Mouse (Mus musculus): ENCODE results near the gene Met. TPM values are rescaled to one million over a fixed set of nuclear protein-coding genes. Genes with fewer than 3 reads are reported as not detected.

Met gene
- polyA plus RNA-seq, 1 experiment from 2014 or later: 3.4 TPM

DNA sequence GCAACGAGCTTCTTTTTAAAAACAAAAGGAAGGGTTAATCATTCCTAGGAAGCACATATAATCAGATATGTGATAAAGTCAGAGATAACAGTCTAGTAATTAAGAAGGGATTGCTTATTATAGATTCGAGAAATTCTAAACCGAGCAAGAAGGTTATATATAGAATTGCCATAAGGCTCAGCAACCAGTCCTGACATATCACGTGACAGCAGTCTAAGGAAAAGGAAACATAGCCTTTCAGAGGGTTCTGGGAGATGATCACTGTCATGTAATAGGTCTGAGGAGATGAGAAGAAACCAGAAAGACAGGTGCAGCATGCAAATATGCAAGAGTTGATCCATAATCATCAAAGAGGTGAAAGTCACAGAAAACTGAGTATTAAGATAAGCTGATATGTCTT lies 59.3 kb downstream of the Met start:
- ATAC-seq: no peak
- Histone ChIP-seq H3K4me1 (replicated peaks; ENCODE audit: control insufficient read depth, insufficient read depth, low read length) (0 out of 2 replicates have a peak, but pooled peaks cover 4% of the 10 kb centered on the region), H3K36me3 (ENCODE audit: control insufficient read depth, insufficient read depth) (no peaks in the 10 kb centered on the region), H3K27ac (ENCODE audit: low read length) (no peak overlapping the region), H3K4me3 (replicated peaks; ENCODE audit: low read length) (no peak overlapping the region), H3K9ac (replicated peaks; ENCODE audit: low read depth, low read length) (no peak overlapping the region), H3K9me3 (ENCODE audit: control insufficient read depth, low read length) (no peaks in the 10 kb centered on the region), H3K27me3 (replicated peaks; ENCODE audit: control insufficient read depth, insufficient read depth, low read length) (no peaks in the 10 kb centered on the region), H3K4me2 (ENCODE audit: low read length) (no peak overlapping the region)
- 71% methylated on average over 4 of the region's 4 CpGs for WGBS

DNA sequence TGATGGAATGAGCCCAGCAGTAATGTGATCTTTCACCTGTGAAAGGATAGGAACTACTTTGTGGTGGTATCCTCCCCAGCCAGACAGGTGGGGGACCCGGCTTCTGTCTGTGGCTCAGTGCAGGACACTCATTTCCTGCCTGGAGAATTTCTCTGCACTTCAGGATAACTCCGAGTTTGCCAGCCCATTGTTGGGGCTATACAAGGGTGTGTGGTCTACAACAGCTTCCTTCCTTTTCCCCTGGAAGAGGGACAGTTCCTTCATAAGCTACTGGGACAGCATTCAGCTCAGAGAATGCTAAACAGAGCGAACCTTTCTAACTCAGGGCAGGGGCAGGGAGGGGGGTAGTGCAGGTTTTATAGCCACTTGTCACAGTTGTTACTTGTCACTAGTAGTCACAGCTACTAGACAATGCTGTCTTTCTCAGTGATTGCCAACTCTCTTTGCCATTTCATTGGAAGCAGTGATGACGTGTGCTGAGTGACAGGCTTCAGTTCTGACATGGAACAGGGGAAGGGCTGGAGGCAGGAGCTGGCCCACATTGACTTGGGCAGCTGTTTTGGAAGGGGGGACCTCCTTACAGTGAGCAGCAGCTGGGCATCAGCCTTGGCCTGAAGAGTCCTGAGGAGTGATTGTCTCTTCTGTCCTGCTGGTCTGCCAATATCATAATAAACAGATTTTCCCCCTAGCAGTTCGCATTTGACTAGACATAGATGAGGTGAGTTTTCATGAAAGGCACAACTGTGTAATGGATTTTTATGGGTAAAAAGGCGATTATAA lies 66.1 kb downstream of the Met start:
- 74% methylated on average over 6 of the region's 6 CpGs for WGBS
- no peaks in the 10 kb centered on the region for H3K27me3 ChIP-seq (replicated peaks; ENCODE audit: control insufficient read depth, insufficient read depth, low read length)
- no peak for ATAC-seq

DNA sequence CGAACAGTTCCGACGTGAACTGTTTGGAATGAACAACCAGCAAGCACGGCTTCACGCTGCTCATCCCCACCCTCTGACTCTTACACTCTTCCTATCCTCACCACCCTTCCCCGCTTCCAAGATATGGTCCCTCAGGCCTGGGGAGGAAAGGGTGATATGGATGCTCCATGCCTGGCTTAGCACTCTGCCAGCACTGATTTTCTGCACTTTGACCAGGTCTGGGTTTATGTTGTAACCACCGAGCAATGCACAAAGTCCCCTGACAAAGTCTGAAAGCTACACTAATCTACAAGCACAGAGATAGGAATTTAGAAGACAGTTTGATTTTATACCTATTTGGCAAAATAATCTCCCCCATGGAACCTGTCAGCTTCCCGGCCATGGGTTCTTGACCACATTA lies 78.0 kb downstream of the Met start:
- WGBS: 96% methylated on average over 8 of the region's 8 CpGs
- Histone ChIP-seq H3K4me1 (replicated peaks; ENCODE audit: control insufficient read depth, insufficient read depth, low read length) (no peaks in the 10 kb centered on the region; the same call in 1 of the 2 replicates), H3K9ac (replicated peaks; ENCODE audit: low read depth, low read length) (no peak overlapping the region), H3K36me3 (ENCODE audit: control insufficient read depth, insufficient read depth) (no peaks in the 10 kb centered on the region), H3K27ac (ENCODE audit: low read length) (no peak overlapping the region), H3K9me3 (ENCODE audit: control insufficient read depth, low read length) (no peaks in the 10 kb centered on the region), H3K4me3 (replicated peaks; ENCODE audit: low read length) (no peak overlapping the region), H3K4me2 (ENCODE audit: low read length) (no peak overlapping the region), H3K27me3 (replicated peaks; ENCODE audit: control insufficient read depth, insufficient read depth, low read length) (no peaks in the 10 kb centered on the region)
- ATAC-seq: no peak

More for the DNA sequence above, 66.1 kb downstream of the Met start:
- H3K27ac ChIP-seq (ENCODE audit: low read length): no peak overlapping the region
- H3K9ac ChIP-seq (replicated peaks; ENCODE audit: low read depth, low read length): no peak overlapping the region
- no peak overlapping the region for H3K4me2 ChIP-seq (ENCODE audit: low read length)
- H3K4me3 ChIP-seq (replicated peaks; ENCODE audit: low read length): no peak overlapping the region
- H3K36me3 ChIP-seq (ENCODE audit: control insufficient read depth, insufficient read depth): no peaks in the 10 kb centered on the region
- H3K9me3 ChIP-seq (ENCODE audit: control insufficient read depth, low read length): no peaks in the 10 kb centered on the region
- H3K4me1 ChIP-seq (replicated peaks; ENCODE audit: control insufficient read depth, insufficient read depth, low read length): no peaks in the 10 kb centered on the region

DNA sequence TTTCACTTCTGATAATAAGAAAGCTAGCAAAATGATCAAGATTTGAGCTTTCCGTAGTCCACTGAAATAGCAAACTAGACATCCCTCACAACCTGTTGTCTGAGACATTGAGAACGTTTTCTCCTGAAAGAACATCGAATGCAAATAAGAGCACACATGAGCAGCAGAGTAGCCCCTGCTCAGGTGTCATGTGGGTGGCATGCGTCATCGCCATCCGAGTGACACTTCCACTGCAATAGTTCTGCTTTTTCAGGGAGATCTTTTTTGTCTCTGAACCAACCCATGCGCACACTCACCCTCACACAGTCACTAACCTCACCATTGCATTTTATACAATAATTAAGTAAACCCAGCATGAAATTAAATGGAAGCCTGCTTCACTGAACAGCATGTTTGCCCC lies 78.8 kb downstream of the Met start:
- no peak overlapping the region for H3K27ac ChIP-seq (ENCODE audit: low read length)
- no peaks in the 10 kb centered on the region for H3K9me3 ChIP-seq (ENCODE audit: control insufficient read depth, low read length)
- H3K36me3 ChIP-seq (ENCODE audit: control insufficient read depth, insufficient read depth): no peaks in the 10 kb centered on the region
- no peak for ATAC-seq
- WGBS: 87% methylated on average over 7 of the region's 7 CpGs
- peaks cover 3% of the 10 kb centered on the region; the same call in 1 of the 2 replicates for H3K4me1 ChIP-seq (replicated peaks; ENCODE audit: control insufficient read depth, insufficient read depth, low read length)
- no peaks in the 10 kb centered on the region for H3K27me3 ChIP-seq (replicated peaks; ENCODE audit: control insufficient read depth, insufficient read depth, low read length)
- H3K9ac ChIP-seq (replicated peaks; ENCODE audit: low read depth, low read length): no peak overlapping the region
- H3K4me3 ChIP-seq (replicated peaks; ENCODE audit: low read length): no peak overlapping the region
- no peak overlapping the region for H3K4me2 ChIP-seq (ENCODE audit: low read length)

DNA sequence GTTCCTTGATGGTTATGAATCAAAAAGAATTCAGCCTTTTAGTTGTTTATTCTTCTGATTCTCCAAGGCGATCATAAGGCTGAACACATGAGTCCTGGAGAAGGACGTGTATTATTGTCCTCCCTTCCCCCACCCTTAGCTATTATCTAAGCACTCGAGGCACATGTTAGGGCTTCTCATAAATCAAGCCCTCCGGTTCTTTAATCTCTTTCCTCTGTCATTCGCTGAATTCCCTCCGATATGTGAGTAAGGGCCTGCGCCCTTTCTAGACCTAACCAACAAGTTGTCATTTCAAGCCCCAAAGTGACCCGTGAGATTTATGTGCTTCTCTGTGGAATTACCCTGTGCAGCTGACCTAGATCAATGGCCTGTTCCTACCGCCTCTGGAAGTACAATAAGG lies 81.9 kb downstream of the Met start:
- H3K9me3 ChIP-seq (ENCODE audit: control insufficient read depth, low read length): no peaks in the 10 kb centered on the region
- no peak overlapping the region for H3K9ac ChIP-seq (replicated peaks; ENCODE audit: low read depth, low read length)
- 86% methylated on average over 9 of the region's 9 CpGs for WGBS
- H3K4me1 ChIP-seq (replicated peaks; ENCODE audit: control insufficient read depth, insufficient read depth, low read length): peaks cover 3% of the 10 kb centered on the region; the same call in 1 of the 2 replicates
- H3K4me3 ChIP-seq (replicated peaks; ENCODE audit: low read length): no peak overlapping the region
- no peak for ATAC-seq
- H3K27me3 ChIP-seq (replicated peaks; ENCODE audit: control insufficient read depth, insufficient read depth, low read length): no peaks in the 10 kb centered on the region
- no peak overlapping the region for H3K4me2 ChIP-seq (ENCODE audit: low read length)
- no peaks in the 10 kb centered on the region for H3K36me3 ChIP-seq (ENCODE audit: control insufficient read depth, insufficient read depth)
- H3K27ac ChIP-seq (ENCODE audit: low read length): no peak overlapping the region

DNA sequence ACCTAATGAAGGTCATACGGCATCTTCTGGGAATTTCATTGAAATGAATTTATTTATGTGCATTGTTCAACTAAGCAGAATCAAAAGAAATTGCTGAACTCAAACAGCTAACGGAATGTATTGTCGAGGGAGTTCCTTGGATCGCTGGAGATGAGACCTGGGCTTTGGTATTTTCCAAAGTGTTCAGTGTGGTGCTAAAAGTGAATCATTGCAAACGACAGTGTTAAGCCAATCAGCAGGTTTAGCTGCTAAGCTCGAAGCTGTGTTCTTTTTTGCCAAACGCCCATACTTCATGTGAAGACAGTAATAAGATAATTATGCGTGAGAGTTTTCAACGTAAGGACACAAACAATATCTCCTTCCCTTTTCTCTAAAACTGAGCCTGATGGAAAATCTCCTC lies 82.7 kb downstream of the Met start:
- H3K27ac ChIP-seq (ENCODE audit: low read length): no peak overlapping the region
- WGBS: 70% methylated on average over 9 of the region's 9 CpGs
- no peaks in the 10 kb centered on the region for H3K27me3 ChIP-seq (replicated peaks; ENCODE audit: control insufficient read depth, insufficient read depth, low read length)
- no peak overlapping the region for H3K9ac ChIP-seq (replicated peaks; ENCODE audit: low read depth, low read length)
- H3K9me3 ChIP-seq (ENCODE audit: control insufficient read depth, low read length): no peaks in the 10 kb centered on the region
- H3K4me2 ChIP-seq (ENCODE audit: low read length): no peak overlapping the region
- H3K4me1 ChIP-seq (replicated peaks; ENCODE audit: control insufficient read depth, insufficient read depth, low read length): peaks cover 3% of the 10 kb centered on the region; the same call in 1 of the 2 replicates
- ATAC-seq: no peak
- H3K4me3 ChIP-seq (replicated peaks; ENCODE audit: low read length): no peak overlapping the region
- no peaks in the 10 kb centered on the region for H3K36me3 ChIP-seq (ENCODE audit: control insufficient read depth, insufficient read depth)

DNA sequence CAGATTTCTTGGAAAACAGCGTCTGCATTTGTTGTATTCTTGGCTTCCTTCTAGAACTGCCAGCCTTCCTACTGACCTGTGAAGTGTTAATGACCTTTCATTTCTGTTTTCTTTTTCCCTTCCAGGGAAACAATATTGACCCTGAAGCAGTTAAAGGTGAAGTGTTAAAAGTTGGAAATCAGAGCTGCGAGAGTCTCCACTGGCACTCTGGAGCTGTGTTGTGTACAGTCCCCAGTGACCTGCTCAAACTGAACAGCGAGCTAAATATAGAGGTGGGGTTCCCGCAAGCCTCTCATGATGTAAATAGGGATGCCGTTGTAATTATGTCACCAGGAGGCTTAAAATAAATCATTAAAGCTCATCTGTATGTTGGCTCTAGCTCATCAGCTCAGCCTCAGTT lies 83.2 kb downstream of the Met start:
- H3K36me3 ChIP-seq (ENCODE audit: control insufficient read depth, insufficient read depth): no peaks in the 10 kb centered on the region
- no peak for ATAC-seq
- no peaks in the 10 kb centered on the region for H3K9me3 ChIP-seq (ENCODE audit: control insufficient read depth, low read length)
- H3K4me3 ChIP-seq (replicated peaks; ENCODE audit: low read length): no peak overlapping the region
- no peaks in the 10 kb centered on the region for H3K27me3 ChIP-seq (replicated peaks; ENCODE audit: control insufficient read depth, insufficient read depth, low read length)
- no peak overlapping the region for H3K9ac ChIP-seq (replicated peaks; ENCODE audit: low read depth, low read length)
- no peak overlapping the region for H3K4me2 ChIP-seq (ENCODE audit: low read length)
- 52% methylated on average over 5 of the region's 5 CpGs for WGBS
- H3K4me1 ChIP-seq (replicated peaks; ENCODE audit: control insufficient read depth, insufficient read depth, low read length): peaks cover 3% of the 10 kb centered on the region; the same call in 1 of the 2 replicates
- H3K27ac ChIP-seq (ENCODE audit: low read length): no peak overlapping the region

DNA sequence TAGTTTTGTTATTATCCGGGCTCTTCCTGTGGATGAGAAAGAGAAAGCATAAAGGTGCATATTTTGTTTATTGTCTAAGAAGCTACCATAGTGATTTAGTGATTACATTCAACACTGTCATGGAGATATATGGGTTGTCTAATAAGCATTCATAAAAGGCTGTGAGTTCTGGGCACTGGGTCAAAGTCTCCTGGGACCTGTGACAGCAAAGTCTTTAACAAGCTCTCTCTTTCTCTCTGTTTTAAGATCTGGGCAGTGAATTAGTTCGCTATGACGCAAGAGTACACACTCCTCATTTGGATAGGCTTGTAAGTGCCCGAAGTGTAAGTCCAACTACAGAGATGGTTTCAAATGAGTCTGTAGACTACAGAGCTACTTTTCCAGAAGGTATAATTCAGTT lies 85.2 kb downstream of the Met start:
- Histone ChIP-seq H3K9me3 (ENCODE audit: control insufficient read depth, low read length) (no peaks in the 10 kb centered on the region), H3K4me3 (replicated peaks; ENCODE audit: low read length) (no peak overlapping the region), H3K27me3 (replicated peaks; ENCODE audit: control insufficient read depth, insufficient read depth, low read length) (no peaks in the 10 kb centered on the region), H3K4me1 (replicated peaks; ENCODE audit: control insufficient read depth, insufficient read depth, low read length) (peaks cover 3% of the 10 kb centered on the region; the same call in 1 of the 2 replicates), H3K4me2 (ENCODE audit: low read length) (no peak overlapping the region), H3K27ac (ENCODE audit: low read length) (no peak overlapping the region), H3K9ac (replicated peaks; ENCODE audit: low read depth, low read length) (no peak overlapping the region), H3K36me3 (ENCODE audit: control insufficient read depth, insufficient read depth) (no peaks in the 10 kb centered on the region)
- ATAC-seq: no peak
- 73% methylated on average over 4 of the region's 4 CpGs for WGBS

DNA sequence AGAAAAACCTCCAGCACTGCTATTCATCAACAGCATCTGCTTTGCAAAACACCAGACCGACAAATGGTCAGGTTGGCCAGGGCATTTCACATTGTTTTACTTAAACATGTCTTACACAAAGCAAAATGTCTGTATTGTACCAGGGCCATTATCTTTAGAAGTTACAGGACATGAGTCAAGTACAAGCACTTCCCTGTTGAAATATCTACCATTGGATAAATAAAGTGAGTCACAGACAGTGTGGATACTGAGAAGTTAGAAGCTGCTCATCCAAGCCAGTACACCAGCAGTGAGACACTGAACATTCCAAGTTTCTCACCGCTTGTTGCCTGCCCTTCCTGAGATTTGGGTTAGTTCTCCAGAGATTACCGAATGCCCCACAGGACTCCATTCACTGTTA lies 86.0 kb downstream of the Met start:
- Histone ChIP-seq H3K36me3 (ENCODE audit: control insufficient read depth, insufficient read depth) (no peaks in the 10 kb centered on the region), H3K4me1 (replicated peaks; ENCODE audit: control insufficient read depth, insufficient read depth, low read length) (peaks cover 3% of the 10 kb centered on the region; the same call in 1 of the 2 replicates), H3K9me3 (ENCODE audit: control insufficient read depth, low read length) (no peaks in the 10 kb centered on the region), H3K9ac (replicated peaks; ENCODE audit: low read depth, low read length) (no peak overlapping the region), H3K4me3 (replicated peaks; ENCODE audit: low read length) (no peak overlapping the region), H3K4me2 (ENCODE audit: low read length) (no peak overlapping the region), H3K27ac (ENCODE audit: low read length) (no peak overlapping the region), H3K27me3 (replicated peaks; ENCODE audit: control insufficient read depth, insufficient read depth, low read length) (no peaks in the 10 kb centered on the region)
- 83% methylated on average over 3 of the region's 3 CpGs for WGBS
- ATAC-seq: no peak
